Mouse (Mus musculus) ES-E14 (cell line): ENCODE results near the gene Itprid2. TPM values are rescaled to one million over a fixed set of nuclear protein-coding genes. Genes with fewer than 3 reads are reported as not detected.

ENCODE experiments used
- DNase-seq: peaks from one replicate; pipeline ENCODE4 v3.0.0-alpha.2; 2013; ENCODE audit warnings: low read depth, low spot score
- H3K27ac ChIP-seq: 2 replicates; pipeline ENCODE4 v1.5.1; 2012; ENCODE audit warnings: low read depth, mild to moderate bottlenecking, low read length, moderate library complexity, mixed read lengths; ENCODE audit not compliant: poor library complexity, insufficient read depth, severe bottlenecking
- H3K36me3 ChIP-seq: 2 replicates; pipeline ENCODE4 v1.6.1; 2012; ENCODE audit warnings: mild to moderate bottlenecking, low read length, moderate library complexity, mixed read lengths; ENCODE audit not compliant: control insufficient read depth, poor library complexity, insufficient read depth, severe bottlenecking
- H3K4me1 ChIP-seq, 2 experiments: fragments of 150-350 bp in 1 of 2; sonication (generic) in 1 of 2; 2 replicates each; pipeline ENCODE4 v1.6.1; 2012; ENCODE audit warnings: low read length in 2 of 2, mild to moderate bottlenecking in 1 of 2, mixed read lengths in 1 of 2; ENCODE audit not compliant: control insufficient read depth in 2 of 2, insufficient read depth in 2 of 2, poor library complexity in 1 of 2
- H3K4me3 ChIP-seq, 2 experiments: fragments of 150-350 bp in 1 of 2; sonication (generic) in 1 of 2; 2 replicates each; pipeline ENCODE4 v1.5.1; 2012; ENCODE audit warnings: low read length in 2 of 2, low read depth in 1 of 2, mild to moderate bottlenecking in 1 of 2, mixed read lengths in 1 of 2; ENCODE audit not compliant: insufficient read depth in 1 of 2, poor library complexity in 1 of 2, severe bottlenecking in 1 of 2
- H3K9ac ChIP-seq: 2 replicates; pipeline ENCODE4 v1.6.1; 2012; ENCODE audit warnings: low read depth, mild to moderate bottlenecking, low read length, mixed read lengths; ENCODE audit not compliant: poor library complexity, insufficient read depth, severe bottlenecking
- H3K9me3 ChIP-seq: fragments of 150-350 bp; sonication (generic); 2 replicates; pipeline ENCODE4 v1.6.1; 2012; ENCODE audit warnings: low read depth, mild to moderate bottlenecking, low read length; ENCODE audit not compliant: control insufficient read depth, insufficient read depth
- CHD2 ChIP-seq: IDR thresholded peaks from 2 replicates; pipeline ENCODE4 v1.6.1; 2014; ENCODE audit warnings: mild to moderate bottlenecking, low read depth, low read length, inconsistent platforms
- HCFC1 ChIP-seq: IDR thresholded peaks from 2 replicates; pipeline ENCODE4 v1.6.1; 2012; ENCODE audit warnings: low read length, inconsistent platforms, borderline replicate concordance; ENCODE audit not compliant: insufficient read depth
- MAFK ChIP-seq: IDR thresholded peaks from 2 replicates; pipeline ENCODE4 v1.6.1; 2014; ENCODE audit warnings: mild to moderate bottlenecking, low read depth, low read length, inconsistent platforms; ENCODE audit not compliant: insufficient read depth
- ZC3H11A ChIP-seq: IDR thresholded peaks from 2 replicates; pipeline ENCODE4 v1.6.1; 2012; ENCODE audit warnings: low read depth, mild to moderate bottlenecking, inconsistent platforms, low read length, borderline replicate concordance
- ZNF384 ChIP-seq: IDR thresholded peaks from 2 replicates; pipeline ENCODE4 v1.6.1; 2012; ENCODE audit warnings: low read depth, low read length, inconsistent platforms
- in situ Hi-C, 2 experiments: fragments of 600-800 bp; cut with MboI; formaldehyde crosslinking; loops; one replicate each; pipeline ENCODE4 v1.15.1; 2025; ENCODE audit warnings: low sequenced_read_pairs in 2 of 2, inconsistent platforms in 1 of 2; ENCODE audit not compliant: unreplicated experiment in 2 of 2
- total RNA-seq: library from RNA; depleted of rRNA; stranded (reverse); fragments of 300-350 nt; gene quantifications from 2 replicates; pipeline ENCODE4 v1.2.3, GENCODE M21; 2012; rRNA removed

Gene Itprid2
- total RNA-seq, 1 experiment: 12.1 TPM

- Histone ChIP-seq H3K9me3 (no peaks in the 10 kb centered on the region), H3K9ac (no peak overlapping the region), H3K36me3 (no peaks in the 10 kb centered on the region), H3K27ac (no peak overlapping the region), H3K4me3 (no peak overlapping the region), H3K4me1 (no peaks in the 10 kb centered on the region)
- in situ Hi-C loops: no loop called here
- TF ChIP-seq ZNF384 (no peak), CHD2 (no peak), ZC3H11A (no peak), MAFK (no peak), HCFC1 (no peak)
- DNase-seq: no peak
Measured at GRCm38 (mm10) chr2:79722415-79722814, 87.3 kb downstream of the Itprid2 start.

Other genes starting within 250 kb of the Itprid2 start
- 1.3 and 7.0 TPM in 2 replicates for gene Neurod1, start 178.6 kb upstream of the Itprid2 start, total RNA-seq
- 1.4 and 4.8 TPM in 2 replicates for gene Cerkl, start 178.6 kb upstream of the Itprid2 start, total RNA-seq
- not detected in 2 replicates for gene Ppp1r1c, start 72.4 kb downstream of the Itprid2 start, total RNA-seq